Mouse (Mus musculus) natural killer cell, adult 2 months (primary cell): ENCODE data around the gene Noto.

Source experiments
- DNase-seq, 2 experiments: peaks; one replicate each; pipeline ENCODE4 v3.0.0; 2022; ENCODE audit warnings: low spot score in 2 of 2

The Noto gene

GRCm38 (mm10) chr6:85475581-85475980 is 51.9 kb downstream of the Noto start:
- DNase-seq = no peak

GRCm38 (mm10) chr6:85477366-85477917 is 53.8 kb downstream of the Noto start:
- DNase-seq = peak; percentile 4 to 38

GRCm38 (mm10) chr6:85478416-85478815 is 54.7 kb downstream of the Noto start:
- DNase-seq = no peak
